Mouse (Mus musculus) hindbrain, embryonic 12.5 days (tissue): Measurements from ENCODE around the gene Hic1. TPM values are rescaled to one million over a fixed set of nuclear protein-coding genes. Genes with fewer than 3 reads are reported as not detected.
A peak's percentile ranks its signal among the peaks of the same experiment; 100 is the strongest.

Source experiments
- ATAC-seq: fragments of 200-750 bp; cut with Nextera tagmentation; 2 replicates; pipeline ENCODE4 v1.8.0; 2017; ENCODE audit warnings: moderate TSS enrichment; ENCODE audit not compliant: low FRiP score
- H3K27ac ChIP-seq: fragments of 300-500 bp; sonication (generic); 2 replicates; pipeline ENCODE4 v1.5.1; 2016; ENCODE audit warnings: mild to moderate bottlenecking
- H3K27me3 ChIP-seq: fragments of 300-500 bp; sonication (generic); 2 replicates; pipeline ENCODE4 v1.6.1; 2016; ENCODE audit warnings: mild to moderate bottlenecking
- H3K36me3 ChIP-seq: fragments of 300-500 bp; sonication (generic); 2 replicates; pipeline ENCODE4 v1.6.1; 2016; ENCODE audit warnings: mild to moderate bottlenecking
- H3K4me1 ChIP-seq: fragments of 300-500 bp; sonication (generic); 2 replicates; pipeline ENCODE4 v1.6.1; 2016
- H3K4me2 ChIP-seq: fragments of 300-500 bp; sonication (generic); replicated peaks from 2 replicates; pipeline ENCODE4 v1.6.1; 2016; ENCODE audit warnings: mild to moderate bottlenecking
- H3K4me3 ChIP-seq: fragments of 300-500 bp; sonication (generic); 2 replicates; pipeline ENCODE4 v1.5.1; 2016; ENCODE audit warnings: mild to moderate bottlenecking
- H3K9ac ChIP-seq: fragments of 300-500 bp; sonication (generic); 2 replicates; pipeline ENCODE4 v1.6.1; 2016; ENCODE audit warnings: mild to moderate bottlenecking, moderate library complexity
- H3K9me3 ChIP-seq: fragments of 300-500 bp; sonication (generic); replicated peaks from 2 replicates; pipeline ENCODE4 v1.6.1; 2016; ENCODE audit warnings: mild to moderate bottlenecking
- WGBS: fragments of 180-500 bp; shearing (Covaris S2); methylation state at CpG from one replicate; pipeline ENCODE4 v1.1.7; 2016; 5-methylcytosine and 5-hydroxymethylcytosine counted together
- microRNA counts: library from miRNA; unstranded; fragments of <30 nt; microRNA quantifications from one replicate; lab custom pipeline; 2017
- microRNA-seq: library from miRNA; unstranded; fragments of <30 nt; microRNA quantifications from one replicate; pipeline ENCODE4, GENCODE M21; 2017
- polyA plus RNA-seq: library from polyadenylated mRNA; unstranded; fragments of >200 nt; fragmentation: Nextera tagmentation; extraction: Ambion mirVana; gene quantifications from 2 replicates; pipeline ENCODE4 v1.2.1, GENCODE M21; 2016

Gene Hic1
- polyA plus RNA-seq, 1 experiment from 2014 or later, result 11.3 TPM

DNA sequence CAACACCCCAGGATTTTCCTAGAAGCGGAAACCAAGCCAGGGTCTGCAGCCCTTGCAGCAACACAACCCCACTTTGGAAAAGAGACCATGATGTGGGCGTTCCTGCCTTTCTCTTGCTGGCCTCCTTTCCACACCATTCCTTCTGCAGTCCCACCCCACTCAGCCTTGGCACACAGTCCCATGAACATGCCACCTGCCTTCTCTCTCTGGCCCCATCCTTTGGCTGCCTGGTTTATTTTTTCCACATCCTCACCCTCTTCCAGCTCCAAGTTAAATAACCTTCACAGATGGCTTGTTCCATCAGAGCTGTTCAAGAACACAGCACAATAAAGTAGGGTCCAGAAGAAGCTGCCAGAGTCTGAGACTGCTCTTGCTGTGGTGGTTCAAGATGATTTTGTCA lies 50.0 kb downstream of the Hic1 start:
- H3K27me3 ChIP-seq, result no peaks in the 10 kb centered on the region
- no peaks in the 10 kb centered on the region for H3K4me1 ChIP-seq
- no peaks in the 10 kb centered on the region for H3K36me3 ChIP-seq
- H3K4me3 ChIP-seq, result no peak overlapping the region
- WGBS, result 98% methylated on average over 2 of the region's 2 CpGs
- no peak overlapping the region for H3K27ac ChIP-seq
- ATAC-seq, result no peak
- no peak overlapping the region for H3K4me2 ChIP-seq
- no peak overlapping the region for H3K9ac ChIP-seq
- no peaks in the 10 kb centered on the region for H3K9me3 ChIP-seq

GRCm38 (mm10) chr11:75118141-75118540 lies 51.2 kb downstream of the Hic1 start:
- ATAC-seq, result no peak
- H3K27ac ChIP-seq, result no peak overlapping the region
- no peaks in the 10 kb centered on the region for H3K4me1 ChIP-seq
- H3K9ac ChIP-seq, result no peak overlapping the region
- no peaks in the 10 kb centered on the region for H3K36me3 ChIP-seq
- H3K4me3 ChIP-seq, result no peak overlapping the region
- no peaks in the 10 kb centered on the region for H3K27me3 ChIP-seq
- H3K9me3 ChIP-seq, result no peaks in the 10 kb centered on the region
- 96% methylated on average over 2 of the region's 2 CpGs for WGBS
- H3K4me2 ChIP-seq, result no peak overlapping the region

GRCm38 (mm10) chr11:75116379-75116778 lies 52.9 kb downstream of the Hic1 start:
- Histone ChIP-seq H3K4me1 (no peaks in the 10 kb centered on the region), H3K9me3 (no peaks in the 10 kb centered on the region), H3K27ac (no peak overlapping the region), H3K4me2 (no peak overlapping the region), H3K9ac (no peak overlapping the region), H3K4me3 (no peak overlapping the region), H3K36me3 (no peaks in the 10 kb centered on the region), H3K27me3 (no peaks in the 10 kb centered on the region)
- no peak for ATAC-seq
- 92% methylated on average over 6 of the region's 6 CpGs for WGBS

MicroRNAs encoded within 50 kb of the gene (microRNA counts, 519-probe panel; counts per million panel counts)
- microRNA mmu-miR-132 (lab: Ali Mortazavi, UCI) (3,814 counts per million, percentile 79 among the panel's probes with 10 or more counts), microRNA mmu-miR-212 (lab: Ali Mortazavi, UCI) (470 counts per million, percentile 58 among the panel's probes with 10 or more counts)

Small RNA genes lying within 50 kb of the gene (microRNA-seq; reads per million reads assigned to microRNA genes)
- gene Mir132 (250 reads per million, percentile 59 among the genes with 10 or more reads in this experiment), gene Mir212 (31.2 reads per million, percentile 33 among the genes with 10 or more reads in this experiment)

Other genes with a start within 250 kb of the Hic1 start
- gene Smg6, start 243.7 kb downstream of the Hic1 start, polyA plus RNA-seq, result 23.5 and 23.6 TPM in 2 replicates
- gene Srr, start 243.6 kb downstream of the Hic1 start, polyA plus RNA-seq, result 30.2 and 34.3 TPM in 2 replicates
- 23.8 and 24.5 TPM in 2 replicates for gene Ovca2, start 9.3 kb upstream of the Hic1 start, polyA plus RNA-seq
- 14.8 and 18.6 TPM in 2 replicates for gene Dph1, start 21.7 kb upstream of the Hic1 start, polyA plus RNA-seq
- 5.1 and 5.8 TPM in 2 replicates for gene Rtn4rl1, start 24.3 kb upstream of the Hic1 start, polyA plus RNA-seq
- 96.9 and 99.5 TPM in 2 replicates for gene Rpa1, start 178.8 kb upstream of the Hic1 start, polyA plus RNA-seq
- gene Smyd4, start 178.9 kb upstream of the Hic1 start, polyA plus RNA-seq, result 13.4 and 17.3 TPM in 2 replicates